Mouse (Mus musculus): Measurements from ENCODE around the gene Bet1.

Bet1 gene

DNA sequence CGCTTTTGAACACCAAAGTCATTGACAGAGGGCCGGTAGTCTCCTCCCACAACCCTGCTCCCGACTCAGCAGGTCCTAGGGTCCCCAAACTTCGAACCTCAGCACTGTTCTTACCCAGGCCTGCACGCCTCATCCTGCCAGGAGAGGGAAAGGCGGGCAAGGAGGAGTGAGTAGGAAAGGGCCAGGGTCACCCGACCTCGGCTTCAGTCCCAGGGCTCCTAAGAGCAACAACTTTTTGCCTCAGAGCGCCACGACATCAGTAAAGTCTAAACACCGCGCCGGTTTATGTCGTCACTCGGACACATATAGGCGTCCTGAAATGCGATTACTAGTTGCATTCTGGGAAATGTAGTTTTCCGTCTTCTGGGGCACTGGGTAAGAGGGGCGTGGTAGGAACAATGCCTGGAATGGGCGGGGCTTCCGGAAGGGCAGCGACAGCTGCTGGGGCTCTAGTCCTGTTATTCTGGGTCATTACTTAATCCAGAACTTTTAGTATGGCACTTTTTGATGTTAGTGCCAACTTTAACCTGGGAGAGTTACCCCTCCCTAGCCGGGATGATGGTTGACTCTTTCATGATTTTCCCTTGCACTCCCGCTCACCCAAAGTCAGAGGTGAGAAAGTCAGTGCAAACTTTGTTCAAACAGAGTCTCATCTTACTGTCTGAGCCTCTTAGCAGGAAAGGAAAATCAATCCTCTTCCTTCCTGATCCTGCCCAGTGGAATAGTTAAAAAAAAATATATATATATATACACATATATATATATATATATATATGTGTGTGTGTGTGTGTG, at the start of gene Bet1:
Gene Bet1 (minus strand): TSS at position 310 of the 792 bp plus-strand sequence.
- peak; percentile 91 for DNase-seq (ENCODE audit: low spot score)

DNA sequence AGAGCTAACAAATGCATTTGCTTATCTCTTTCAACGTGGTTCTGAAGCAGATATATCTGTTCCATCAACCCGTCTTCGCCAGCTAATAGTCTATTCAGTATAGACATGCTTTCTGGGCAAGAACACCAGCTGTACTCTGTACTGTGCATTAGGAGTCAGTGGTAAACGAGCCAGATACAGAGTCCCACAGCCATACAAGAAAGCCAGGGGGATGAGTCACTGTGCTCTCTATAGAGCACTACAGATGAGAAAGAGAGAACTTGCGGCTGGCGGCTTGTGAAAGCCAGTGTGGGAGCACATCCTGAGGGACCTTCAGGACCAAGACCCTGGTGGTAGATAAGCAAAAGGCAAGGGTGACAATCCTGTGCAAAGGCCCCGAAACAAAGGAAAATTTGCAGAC, 45.5 kb upstream of the Bet1 start:
- no peak for DNase-seq (ENCODE audit: low spot score)

DNA sequence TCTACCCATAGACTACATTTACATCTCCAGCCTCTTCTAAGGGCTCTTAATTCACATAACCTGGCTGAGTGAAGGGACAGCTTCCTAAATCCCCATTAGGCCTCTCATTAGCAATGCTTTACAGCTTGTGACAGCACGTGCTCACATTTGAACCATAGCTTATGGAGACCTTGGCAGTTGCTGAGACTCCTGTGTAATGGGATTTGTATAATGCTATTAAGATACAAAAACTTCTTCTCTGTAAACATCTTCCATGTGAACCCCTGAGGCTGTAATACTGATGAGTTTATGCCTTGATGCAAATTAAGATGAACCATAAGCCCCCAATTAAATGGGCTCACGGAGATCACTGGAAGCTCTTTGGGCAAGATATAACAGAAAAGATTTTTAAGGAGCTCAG, 44.4 kb upstream of the Bet1 start:
- DNase-seq (ENCODE audit: low spot score), result no peak

DNA sequence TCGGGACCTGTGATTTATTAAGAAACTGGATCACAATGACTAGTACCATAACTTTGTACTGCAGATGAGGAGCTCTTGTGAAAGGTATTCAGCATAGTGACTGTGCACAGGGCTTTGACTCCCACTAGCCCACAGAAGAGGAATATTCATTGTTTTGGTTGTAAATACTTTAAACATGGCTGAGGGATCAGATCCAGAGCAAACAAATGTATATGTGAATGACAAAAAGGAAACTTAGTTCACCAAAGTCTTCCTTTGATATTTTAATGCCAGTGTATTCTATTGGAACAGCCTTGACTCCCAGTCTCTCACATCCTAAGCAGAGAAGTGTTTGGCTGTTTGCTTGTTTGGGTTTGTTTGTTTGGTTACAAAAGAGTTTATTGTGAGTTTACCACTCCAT, 31.8 kb upstream of the Bet1 start:
- DNase-seq (ENCODE audit: low spot score), result no peak

DNA sequence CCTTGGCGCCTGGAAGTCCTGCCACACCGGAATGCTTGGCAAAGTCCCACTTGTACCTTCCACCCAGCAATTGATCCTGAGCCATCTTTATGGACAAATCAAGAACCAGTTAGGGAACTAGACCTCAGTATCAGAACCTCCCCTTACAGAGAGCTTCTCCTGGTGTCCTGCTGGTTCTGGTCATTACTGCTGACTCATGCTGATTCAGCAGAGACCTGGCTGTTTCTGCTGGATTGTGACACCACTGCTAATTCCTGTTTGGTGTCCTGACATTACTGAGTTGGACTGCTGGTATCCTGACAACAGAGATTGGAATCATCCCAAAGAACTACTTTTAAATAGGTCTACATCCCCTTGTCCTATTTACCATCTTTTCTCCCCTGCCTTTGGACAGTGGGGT, 3.7 kb upstream of the Bet1 start:
- DNase-seq (ENCODE audit: low spot score), result no peak

DNA sequence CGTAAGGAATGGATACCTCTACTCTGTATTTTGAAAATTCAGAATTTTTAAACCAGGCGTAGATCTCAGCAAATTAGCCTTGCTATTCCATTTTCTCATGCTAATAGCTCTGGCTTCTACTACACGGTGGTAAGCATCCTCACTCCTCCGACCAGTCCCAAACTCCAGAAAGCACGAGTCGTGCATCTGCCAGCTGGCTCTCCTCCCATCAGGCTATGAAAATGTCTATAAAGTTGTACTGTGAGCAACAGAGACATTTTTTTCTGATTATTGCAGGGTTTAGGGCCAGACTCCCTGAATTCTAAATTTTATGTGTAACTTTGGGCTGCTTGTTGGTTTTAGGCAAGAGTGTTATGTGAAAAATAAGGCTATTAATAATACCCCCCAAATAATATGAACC, 14.5 kb downstream of the Bet1 start:
- no peak for DNase-seq (ENCODE audit: low spot score)

DNA sequence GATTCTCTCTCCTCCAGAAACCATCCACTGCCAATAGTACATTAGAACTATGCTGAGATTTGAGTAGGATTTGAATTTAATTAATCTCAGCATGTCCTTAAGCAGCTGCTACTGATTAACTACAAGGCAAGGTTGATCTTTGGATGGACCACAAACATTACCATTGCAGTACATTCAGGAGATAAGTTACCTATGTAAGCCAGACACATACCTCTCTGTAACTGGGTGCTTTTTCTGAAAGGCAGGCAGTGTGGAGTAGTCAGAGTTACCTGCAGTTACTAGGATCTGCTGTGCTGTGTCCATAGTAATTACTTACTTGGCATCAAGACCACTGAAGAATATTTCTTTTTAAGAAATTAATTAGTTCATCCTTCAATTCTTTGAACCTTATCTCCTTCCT, 17.1 kb downstream of the Bet1 start:
- no peak for DNase-seq (ENCODE audit: low spot score)

DNA sequence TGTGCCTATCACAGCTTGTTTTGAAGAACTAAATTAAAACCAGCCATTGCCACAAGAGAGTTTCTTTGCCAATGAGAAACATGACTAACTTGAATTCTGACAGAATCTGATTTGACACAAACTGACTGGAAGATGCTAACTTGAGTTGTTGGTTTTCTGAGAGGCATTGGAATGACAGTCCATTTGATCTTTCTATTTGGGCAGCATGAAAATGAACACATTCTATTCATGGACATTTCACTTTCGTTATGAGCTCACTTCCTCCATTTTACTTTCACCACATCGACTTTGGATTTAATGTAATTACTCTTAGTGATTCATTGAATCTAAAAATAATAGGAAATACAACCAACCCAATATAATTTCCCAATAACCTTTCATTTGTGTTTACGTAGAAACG, 32.4 kb downstream of the Bet1 start:
- no peak for DNase-seq (ENCODE audit: low spot score)

DNA sequence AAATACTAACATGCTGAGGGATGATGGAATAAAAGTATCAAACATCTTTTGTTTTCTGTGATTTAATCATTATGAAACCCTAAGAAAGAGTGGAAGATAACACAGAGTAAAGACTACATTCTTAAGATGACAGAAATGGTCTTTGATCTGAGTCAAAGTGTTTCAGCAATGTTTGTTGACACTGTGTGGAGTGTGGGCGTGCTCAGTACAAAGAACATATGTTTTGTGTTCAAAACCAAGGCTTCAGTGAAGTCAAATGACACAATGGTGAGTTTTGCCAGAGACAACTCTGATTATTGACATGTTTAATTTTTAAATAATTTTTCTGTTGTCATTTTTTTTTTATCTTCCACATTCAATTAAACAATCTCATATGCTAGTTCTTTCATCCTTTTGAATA, 33.9 kb downstream of the Bet1 start:
- no peak for DNase-seq (ENCODE audit: low spot score)

DNA sequence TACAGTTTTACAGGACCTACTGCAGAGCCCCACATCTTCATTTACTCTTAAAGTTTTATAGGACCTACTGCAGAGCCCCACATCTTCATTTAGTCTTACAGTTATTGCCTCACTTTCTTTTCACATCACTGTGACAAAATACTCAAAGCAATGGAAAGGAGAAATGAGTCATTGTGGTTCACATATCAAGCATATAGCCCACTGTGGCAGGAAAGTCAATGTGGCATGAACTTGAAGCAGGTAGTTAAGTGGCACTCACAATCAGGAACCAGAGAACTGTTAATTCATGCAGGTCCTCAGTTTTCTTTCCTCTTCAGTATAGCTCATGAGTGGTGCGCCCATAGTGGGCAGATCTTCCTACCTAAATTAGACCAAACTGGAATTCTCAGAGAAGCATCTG, 39.6 kb downstream of the Bet1 start:
- no peak for DNase-seq (ENCODE audit: low spot score)

DNA sequence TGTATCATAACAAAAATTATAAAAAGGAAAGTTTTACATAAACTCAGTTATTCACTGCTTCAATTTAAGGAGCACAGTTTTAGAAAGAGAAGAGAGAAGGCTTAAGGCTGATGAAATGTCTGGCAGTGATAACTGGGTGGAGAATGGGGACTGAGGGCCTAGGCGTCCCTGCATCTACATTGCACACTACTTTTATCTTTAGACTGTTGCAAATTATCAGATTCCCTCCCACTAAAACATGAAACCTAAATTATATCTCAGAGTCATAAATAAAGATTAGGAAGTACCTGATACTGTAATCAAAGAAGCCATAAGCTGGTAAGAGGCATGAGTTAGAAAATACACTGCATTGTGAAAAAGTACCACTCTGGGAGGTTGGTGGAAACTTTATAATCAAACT, 45.0 kb downstream of the Bet1 start:
- DNase-seq (ENCODE audit: low spot score), result no peak

DNA sequence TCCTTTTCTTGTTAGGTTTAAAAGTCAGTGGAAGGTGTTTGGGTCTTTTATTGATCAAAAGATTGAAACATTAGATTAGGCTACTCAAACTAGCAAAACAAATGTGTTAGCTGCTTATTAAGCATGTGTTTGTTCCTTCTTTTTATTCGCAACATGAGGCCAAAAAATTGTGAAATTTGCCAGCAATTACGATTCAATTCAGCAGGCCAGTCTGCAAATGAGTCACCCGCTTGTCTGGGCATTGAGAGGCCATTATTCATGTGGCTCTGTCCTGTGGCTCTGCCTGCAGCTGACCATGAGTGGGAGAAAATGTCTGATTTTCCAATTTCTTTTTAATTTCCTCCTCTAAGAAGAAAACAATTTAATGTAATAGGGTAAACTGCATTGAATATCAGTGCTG, 55.8 kb downstream of the Bet1 start:
- no peak for DNase-seq (ENCODE audit: low spot score)

Measured in layer of hippocampus, adult 11-12 months (tissue).